Mouse (Mus musculus): ENCODE results near the gene Tmem176a.
"Not testable (repeated sequence)": the region's sequence is repeated elsewhere in the genome, so short reads cannot be mapped to it uniquely, and the experiment has no call there.

DNA sequence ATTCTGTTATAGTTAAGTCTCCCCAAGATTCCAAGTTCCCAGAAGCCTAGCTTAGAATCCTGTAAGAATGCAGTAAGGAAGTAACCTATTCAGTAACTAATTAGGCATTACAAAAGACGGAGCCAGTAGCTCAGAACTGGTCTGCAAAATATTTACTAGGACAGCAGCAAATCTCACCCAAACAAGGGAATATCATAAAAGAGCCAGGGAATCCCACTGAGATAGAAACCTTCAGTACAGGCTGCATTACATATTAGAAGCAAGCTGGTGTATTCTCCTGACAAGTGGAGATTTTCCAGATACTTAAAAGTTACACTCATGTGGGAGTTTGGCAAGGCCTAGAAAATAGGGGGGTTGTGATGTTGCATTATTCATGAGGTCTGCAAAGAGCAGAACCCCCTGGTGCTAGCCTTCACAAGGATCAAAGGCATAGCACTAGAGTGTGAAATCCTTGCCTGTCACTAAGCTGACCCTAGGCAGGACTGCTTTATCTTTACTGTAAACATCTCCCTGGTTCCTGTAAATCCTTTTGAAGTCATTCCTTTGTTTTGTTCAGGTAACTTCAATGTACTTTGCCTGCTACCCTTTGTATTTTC, 25.7 kb downstream of the Tmem176a start:
- not testable (repeated sequence) for TF ChIP-seq CTCF (conservative IDR thresholded peaks at IDR 0.05; ENCODE audit: low read length)
- TF ChIP-seq POU5F1 (IDR thresholded peaks at IDR 0.05; ENCODE audit: borderline replicate concordance, low read length): peak; percentile 74; the same call in 1 of the 2 replicates

All from E14TG2a.4 (cell line).